Mouse (Mus musculus): Measurements from ENCODE around the gene Gnaz.

GRCm38 (mm10) chr10:74928276-74928675, 38.7 kb upstream of the Gnaz start:
- TF ChIP-seq CTCF (IDR thresholded peaks at IDR 0.05; ENCODE audit: extremely low read depth, insufficient read depth, insufficient read length, insufficient replicate concordance) (no peak), POLR2A (IDR thresholded peaks at IDR 0.05; ENCODE audit: low read depth, low read length) (no peak)
